Mouse (Mus musculus) G1E-ER4 (cell line): ENCODE measurements around the gene Syt12. TPM values are rescaled to one million over a fixed set of nuclear protein-coding genes. Genes with fewer than 3 reads are reported as not detected.

Source experiments
- GATA1 ChIP-seq: IDR thresholded peaks from one replicate; pipeline ENCODE4 v1.8.0; 2012; ENCODE audit warnings: low read length, inconsistent platforms
- polyA plus RNA-seq: library from polyadenylated mRNA; stranded (reverse); fragments of >175 nt; gene quantifications from 2 replicates; pipeline ENCODE4 v1.2.3, GENCODE M21; 2012

Gene Syt12
- polyA plus RNA-seq, 1 experiment: not detected

DNA sequence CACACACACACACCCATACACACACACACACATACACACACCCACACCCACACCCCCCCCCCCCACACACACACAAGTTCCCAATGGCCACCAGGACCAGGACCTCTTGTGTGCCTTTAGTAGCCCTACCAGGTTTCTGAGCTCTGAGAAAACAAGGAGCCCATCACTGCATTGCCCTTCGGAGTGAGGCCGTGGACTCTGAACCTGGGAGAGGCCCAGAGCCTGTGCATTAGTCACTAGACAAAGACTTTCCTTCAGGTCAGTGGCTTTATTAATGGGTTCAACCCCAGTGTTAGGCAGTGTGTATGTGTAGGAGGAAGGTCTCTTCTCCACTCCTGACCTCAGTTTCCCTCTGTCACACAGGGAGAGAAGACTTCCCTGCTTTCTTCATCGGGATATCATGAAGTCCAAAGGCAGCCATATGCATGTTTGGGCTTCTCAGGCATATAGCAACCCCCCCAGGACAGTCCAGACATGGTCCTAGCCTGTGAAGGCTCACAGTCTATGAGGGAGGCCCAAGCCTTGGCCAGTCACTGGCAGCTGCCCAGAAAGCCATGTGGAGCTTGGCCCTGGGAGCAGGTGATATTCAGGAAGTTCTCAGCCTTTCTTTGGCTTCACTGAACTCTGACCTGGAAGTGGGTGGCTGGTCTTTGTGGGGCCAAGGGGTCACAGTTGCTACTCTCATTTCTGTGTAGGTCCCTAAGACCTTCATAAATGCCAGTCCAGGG lies 19.5 kb upstream of the Syt12 start:
- TF ChIP-seq GATA1: no peak

DNA sequence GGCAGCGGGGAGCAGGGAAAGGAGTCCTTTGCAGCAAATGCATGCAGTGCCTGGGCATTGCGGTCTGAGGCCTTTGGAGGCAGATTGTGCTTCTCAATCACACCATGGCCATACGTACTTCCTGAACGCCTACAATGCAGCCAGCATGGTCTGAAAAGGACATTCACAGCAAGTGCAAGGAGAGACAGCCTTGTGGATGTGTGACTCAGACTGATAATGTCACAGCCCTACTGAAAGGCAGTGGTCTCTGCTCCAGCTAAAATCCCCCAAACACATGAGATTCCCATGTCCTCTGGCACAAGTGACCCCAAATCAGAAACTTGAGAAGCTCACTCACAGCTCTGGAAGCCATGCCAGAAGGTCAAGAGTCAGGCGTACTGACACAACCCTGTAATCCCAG lies 18.6 kb upstream of the Syt12 start:
- TF ChIP-seq GATA1: no peak

DNA sequence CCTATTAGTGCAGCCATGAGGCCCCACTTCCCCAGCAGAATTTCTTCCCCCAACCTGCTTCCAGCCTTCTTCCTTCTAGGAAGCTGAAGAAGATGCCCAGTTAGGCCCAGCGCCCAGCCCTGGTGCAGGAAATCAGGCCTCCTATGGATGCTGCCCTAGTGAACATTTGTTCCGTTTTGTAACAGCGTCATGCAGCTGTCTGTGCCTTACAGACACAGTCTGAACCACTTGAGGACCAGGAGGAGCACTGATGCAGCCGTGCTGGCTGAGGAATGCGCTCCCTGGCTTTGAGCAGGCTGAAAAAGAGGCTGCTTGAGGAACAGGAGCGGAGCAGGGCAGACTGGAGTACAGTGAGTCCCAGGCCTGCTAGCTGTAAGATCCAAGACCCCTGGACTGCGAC lies 17.5 kb upstream of the Syt12 start:
- no peak for TF ChIP-seq GATA1

DNA sequence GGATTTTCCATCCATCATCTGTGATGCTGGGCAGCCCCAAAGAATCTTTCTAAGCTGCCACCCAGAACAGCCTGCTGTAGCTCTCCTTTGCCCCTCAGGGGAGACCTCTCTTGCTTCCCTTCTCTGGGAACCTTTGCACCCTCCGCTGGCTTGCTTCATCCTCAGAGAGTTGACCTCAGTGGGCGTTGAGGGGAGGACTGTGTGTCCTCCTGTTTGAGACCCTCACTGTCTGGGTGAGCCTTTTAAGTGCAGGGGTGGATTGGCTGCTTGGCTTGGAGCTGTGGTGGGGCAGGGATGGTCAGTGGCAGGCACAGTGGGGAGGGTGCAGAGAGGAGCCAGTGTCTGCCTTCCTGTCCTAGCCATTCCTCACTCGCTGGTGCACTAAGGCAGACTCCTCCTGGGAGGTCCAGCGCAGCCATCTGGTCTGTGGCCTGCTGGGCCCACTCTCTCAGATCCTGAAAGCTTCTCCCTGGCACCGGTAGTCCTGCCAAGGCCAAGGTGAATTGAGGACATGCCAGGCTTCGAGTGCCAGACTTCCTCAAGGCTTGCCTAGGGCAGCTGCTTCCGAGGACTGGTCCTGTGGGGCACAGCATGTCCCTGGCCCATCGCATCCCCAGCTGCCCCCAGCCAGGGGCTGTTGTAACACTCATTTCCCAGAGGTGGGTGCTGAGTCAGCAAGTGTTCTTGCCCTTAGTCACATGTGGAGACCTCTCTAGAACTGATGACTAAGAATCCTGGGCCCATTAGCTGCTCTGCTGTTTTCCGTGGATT lies 15.5 kb upstream of the Syt12 start:
- no peak for TF ChIP-seq GATA1

DNA sequence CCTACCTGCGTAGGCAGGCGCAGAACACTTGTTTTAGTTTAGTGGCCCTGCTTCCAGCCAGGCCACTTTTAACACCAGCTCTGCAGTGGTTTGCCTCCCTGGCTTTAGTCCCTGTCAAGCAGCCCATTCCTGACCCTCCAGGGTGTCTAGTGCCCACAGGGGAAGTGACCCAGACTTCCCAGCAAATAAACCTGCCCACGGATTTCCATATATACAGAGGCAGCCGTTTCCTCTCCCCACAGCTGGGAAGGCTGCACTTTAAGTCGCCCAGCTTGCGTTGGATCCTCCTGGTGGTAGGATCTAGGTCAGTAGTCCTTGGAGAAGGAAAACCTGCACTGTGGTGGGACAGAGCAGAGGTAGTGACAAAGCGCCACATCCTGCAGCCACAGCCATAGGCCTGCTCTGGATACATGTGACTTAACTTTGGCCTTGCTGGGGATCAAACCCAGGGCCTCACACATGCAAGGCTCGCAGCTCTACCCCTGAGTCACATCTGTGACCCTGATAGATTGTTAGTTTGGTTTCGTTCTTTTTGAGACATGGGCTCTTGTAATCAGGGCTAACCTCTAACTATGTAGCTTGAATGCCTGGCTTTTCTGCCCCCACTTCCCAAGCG lies 13.9 kb upstream of the Syt12 start:
- TF ChIP-seq GATA1: no peak

DNA sequence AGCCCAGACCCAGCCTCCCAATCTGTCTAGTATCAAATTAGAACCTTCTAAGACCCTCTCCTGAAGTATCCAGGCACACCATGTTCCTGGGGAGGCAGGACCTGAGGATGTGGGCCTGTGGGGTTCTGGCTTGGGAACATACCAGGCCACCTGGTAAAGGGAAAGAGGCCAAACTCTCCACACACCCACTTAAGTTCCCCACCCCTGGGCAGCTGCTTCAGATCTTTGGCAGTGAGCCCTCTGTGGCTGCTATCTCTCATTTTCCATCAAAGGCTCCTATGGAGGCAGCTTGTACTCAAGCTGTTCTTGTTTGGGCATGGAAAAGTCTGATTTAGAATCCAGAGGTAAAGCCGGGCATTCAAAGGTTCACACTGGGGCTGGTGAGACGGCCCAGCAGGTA lies 10.6 kb upstream of the Syt12 start:
- TF ChIP-seq GATA1: no peak

DNA sequence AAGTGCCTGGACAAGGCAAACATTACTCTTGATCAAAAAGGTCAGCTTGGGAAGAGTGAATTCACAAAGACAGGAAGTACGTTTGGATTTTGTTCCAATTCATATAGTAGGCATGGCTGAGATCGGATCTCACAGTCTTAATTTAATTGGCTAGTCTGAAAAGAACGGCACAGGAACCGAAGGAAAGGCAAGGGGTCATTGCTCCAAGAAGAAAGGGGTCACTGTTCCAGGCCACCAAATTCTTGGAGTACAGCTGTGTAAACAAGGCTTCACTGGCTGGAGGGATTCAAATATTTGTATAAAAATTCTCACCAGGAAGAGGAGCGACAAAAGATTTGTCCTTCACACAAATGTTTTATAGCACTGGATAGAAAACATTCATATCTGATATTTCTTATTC lies 7.8 kb upstream of the Syt12 start:
- TF ChIP-seq GATA1: no peak

DNA sequence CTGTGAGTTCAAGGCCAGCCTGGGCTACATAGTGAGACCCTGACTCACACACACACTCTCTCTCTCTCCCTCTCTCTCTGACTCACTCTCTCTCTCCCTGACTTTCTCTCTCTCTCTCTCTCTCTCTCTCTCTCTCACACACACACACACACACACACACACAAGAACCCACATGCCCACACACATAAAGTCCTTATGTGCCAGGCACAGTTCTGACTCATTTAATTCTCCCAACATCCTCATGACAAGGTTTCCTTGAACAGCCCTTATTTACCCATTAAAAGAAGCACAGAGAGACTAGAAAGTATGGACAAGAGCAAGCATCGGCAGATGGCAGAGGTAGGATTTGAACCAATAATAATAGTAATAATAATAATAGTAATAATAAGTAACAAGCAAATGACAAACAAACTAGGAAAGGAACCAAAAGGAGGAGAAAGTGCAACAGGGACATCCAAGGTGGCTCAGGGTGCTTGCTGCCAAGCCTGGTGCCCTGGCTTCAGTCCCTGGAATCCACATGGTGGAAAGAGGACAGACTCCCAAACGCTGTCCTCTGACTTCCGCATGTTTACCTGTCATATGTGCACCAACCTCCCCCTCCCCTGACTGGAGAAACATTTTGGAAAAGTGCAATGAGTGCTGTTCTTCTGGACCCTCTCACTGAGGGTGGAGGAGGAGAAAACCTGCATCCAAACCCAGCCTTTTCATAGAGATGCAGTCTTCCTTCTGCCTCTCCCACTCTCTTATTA lies 5.0 kb upstream of the Syt12 start:
- no peak for TF ChIP-seq GATA1

DNA sequence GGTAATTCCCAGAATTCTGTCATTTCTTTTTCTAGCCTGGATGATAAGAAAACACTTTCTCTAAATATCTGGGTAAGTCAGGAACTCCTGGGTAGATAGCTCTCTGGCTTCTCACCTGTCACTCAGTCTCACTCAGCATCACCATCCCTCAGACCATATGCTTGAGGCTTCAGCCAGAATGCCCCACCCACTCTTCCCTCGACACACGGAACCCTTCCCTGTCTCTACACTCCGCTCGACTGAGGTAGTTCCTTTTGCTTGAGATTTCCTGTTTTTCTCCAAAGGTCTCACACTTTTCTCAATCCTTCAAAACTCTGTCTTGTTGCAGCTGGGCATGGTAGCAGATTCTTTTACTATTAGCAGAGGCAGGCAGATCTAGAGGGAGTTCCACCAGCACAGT lies 4.1 kb upstream of the Syt12 start:
- no peak for TF ChIP-seq GATA1

DNA sequence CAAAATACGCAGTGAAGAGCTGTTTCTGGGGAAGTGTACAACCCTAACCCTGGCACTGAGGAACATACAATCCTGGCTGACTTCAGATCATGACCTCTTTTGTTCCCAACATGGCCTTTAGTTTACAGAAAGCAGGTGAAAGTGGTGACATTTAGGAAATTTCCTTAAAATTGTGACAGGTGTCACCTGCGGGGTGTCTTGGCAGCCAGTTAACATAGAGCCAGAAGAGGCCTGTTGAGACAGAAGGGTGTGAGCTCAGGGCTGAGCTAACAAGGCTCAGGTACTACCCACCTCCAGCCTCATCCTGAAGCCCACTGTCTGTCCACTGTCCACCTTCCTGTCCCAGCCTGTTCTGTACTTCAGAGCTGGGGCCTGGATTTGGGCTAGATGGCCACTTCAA lies 2.8 kb upstream of the Syt12 start:
- TF ChIP-seq GATA1: no peak

DNA sequence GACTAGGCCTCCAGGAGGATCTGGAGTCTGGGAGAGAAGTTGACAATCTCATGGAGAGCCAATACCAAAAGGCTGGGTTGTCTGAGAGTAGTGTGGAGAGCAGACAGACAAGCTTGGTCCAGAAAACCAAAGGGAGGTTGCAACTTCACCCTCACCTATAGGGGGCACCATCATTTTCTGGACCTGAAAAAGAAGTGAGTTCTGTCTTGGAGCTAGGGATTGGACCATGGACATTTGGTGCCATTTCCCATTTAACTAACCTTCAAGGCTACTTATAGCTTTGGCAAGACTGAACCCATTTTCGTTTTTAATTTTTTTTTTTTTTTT lies 906 bp upstream of the Syt12 start:
- no peak for TF ChIP-seq GATA1

DNA sequence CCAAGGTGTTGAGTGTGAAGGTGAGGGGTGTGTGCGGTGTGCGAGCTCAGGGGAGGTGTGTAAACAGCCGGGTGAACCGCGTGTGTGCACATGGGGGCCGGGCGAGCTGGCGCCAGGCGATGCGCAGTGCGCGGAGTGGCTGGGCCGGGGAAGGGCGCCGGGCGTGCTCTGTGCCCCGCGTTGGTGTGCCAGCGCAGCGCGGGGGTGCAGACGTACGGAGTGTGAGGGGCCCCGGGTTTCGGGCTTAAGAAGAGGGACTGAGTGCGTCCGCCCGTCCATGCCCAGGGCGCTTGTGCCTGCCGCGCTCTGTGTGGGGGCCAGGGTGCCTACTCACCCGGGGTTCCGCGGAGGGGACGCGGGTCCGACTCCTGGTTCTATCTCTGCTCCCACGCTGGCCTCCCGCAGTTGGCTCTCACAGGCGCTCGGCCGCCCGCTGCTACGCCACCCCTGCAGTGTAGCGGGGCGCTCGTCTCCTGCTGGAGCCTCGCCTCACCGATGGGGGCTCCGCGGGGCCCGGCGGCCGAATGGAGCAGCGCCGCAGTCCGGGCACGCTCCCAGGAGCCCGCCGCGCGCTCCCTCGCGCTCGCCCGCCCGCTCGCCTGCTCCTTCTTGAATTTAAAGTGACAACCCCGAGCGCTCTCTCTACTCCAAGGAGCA lies 518 bp downstream of the Syt12 start:
- TF ChIP-seq GATA1: no peak

DNA sequence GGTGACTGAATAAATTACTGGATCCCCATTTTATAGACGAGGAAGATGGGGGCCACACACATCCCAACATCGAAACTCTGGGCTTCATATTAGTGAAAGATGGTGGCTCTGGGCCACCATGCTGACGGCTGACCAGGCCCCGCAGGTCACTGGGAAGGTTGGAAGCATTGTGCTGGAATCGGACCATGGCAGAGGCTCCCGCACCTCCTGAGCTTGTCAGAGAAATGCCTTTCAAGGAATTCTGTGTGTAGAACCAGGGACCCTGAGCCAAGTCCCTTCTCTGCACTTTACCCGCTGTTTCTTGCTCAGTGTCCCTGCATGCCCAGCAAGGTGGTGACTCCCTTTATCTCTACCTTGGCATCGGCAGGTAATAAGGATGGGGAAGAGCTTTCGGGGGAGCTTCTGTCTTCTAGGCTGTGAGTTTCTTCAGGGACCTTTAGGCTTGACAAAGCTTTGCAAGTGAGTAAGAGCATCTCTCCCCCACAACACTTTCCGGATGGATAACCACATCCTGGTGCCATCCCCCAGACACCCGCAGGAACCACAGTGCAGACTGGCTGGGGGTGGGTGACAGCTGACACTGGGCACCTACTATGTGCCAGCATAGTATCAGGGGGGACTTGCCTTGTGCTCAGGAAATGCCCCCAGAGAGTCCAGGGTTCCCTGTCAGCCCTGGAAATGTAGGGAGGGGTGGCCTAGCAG lies 1.9 kb downstream of the Syt12 start:
- no peak for TF ChIP-seq GATA1

DNA sequence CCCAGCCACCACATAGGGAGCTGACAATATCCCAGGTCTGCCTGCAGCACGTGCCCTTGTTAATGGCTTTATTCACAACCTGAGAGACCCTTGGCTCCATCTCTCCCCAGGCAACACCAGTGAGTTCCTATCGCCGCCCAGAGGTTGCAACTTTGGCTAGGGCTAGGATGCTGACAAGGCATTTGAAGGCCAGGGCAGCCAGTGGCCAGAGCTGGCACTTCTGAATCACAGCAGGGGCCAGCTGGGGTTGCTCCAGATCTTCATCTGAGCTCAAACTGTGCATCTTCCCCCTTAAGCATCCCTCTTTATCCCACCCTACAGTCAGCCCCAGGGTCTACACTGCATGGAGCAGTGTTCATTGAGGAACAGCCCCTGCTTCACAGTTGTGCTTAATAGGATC lies 2.5 kb downstream of the Syt12 start:
- TF ChIP-seq GATA1: no peak

DNA sequence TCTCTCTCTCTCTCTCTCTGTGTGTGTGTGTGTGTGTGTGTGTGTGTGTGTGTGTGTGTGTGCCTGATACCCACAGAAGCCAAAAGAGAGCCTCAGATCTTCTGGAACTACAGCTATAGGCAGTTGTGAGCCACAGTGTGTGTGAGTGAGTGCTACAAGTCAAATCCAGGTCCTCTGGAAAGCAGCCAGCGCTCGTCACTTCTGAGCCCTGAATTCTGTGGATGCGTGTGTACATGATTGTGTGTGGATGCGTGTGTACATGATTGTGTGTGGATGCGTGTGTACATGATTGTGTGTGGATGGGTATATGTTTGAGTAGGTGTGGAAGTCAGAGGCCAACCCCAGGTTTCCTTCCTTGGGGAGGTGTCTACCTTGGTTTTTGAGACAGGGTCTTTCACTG lies 3.7 kb downstream of the Syt12 start:
- TF ChIP-seq GATA1: no peak

DNA sequence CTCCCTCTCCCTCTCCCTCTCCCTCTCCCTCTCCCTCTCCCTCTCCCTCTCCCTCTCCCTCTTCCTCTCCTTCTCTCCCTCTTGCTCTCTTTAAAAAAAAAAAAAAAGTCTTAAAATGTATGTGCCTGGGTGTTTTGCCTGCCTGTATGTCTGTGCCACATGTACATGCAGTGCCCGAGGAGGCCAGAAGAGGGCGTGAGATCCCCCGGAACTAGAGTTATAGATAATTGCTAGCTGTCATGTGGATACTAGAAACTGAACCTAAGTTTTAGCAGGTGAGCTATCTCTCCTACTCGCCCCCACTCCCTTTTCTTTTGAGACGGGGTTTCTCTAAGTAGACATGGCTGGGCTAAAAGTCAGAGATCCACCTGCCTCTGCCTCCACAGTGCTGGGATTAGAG lies 8.9 kb downstream of the Syt12 start:
- no peak for TF ChIP-seq GATA1
